Mouse (Mus musculus) midbrain, embryonic 15.5 days (tissue): Measurements from ENCODE around the gene Ccdc71. TPM values are rescaled to one million over a fixed set of nuclear protein-coding genes. Genes with fewer than 3 reads are reported as not detected.

Experiments
- ATAC-seq: fragments of 200-750 bp; cut with Nextera tagmentation; replicated peaks from 2 replicates; pipeline ENCODE4 v1.8.0; 2017; ENCODE audit warnings: moderate TSS enrichment
- H3K27ac ChIP-seq: fragments of 300-500 bp; sonication (generic); 2 replicates; pipeline ENCODE4 v1.5.1; 2015; ENCODE audit warnings: mild to moderate bottlenecking, inconsistent platforms
- H3K27me3 ChIP-seq: fragments of 300-500 bp; sonication (generic); replicated peaks from 2 replicates; pipeline ENCODE4 v1.6.1; 2015; ENCODE audit warnings: inconsistent platforms
- H3K36me3 ChIP-seq: fragments of 300-500 bp; sonication (generic); replicated peaks from 2 replicates; pipeline ENCODE4 v1.6.1; 2015; ENCODE audit warnings: inconsistent platforms
- H3K4me1 ChIP-seq: fragments of 300-500 bp; sonication (generic); 2 replicates; pipeline ENCODE4 v1.6.1; 2015; ENCODE audit warnings: inconsistent platforms
- H3K4me2 ChIP-seq: fragments of 300-500 bp; sonication (generic); 2 replicates; pipeline ENCODE4 v1.6.1; 2015; ENCODE audit warnings: inconsistent platforms, mild to moderate bottlenecking, moderate library complexity
- H3K4me3 ChIP-seq: fragments of 300-500 bp; sonication (generic); 2 replicates; pipeline ENCODE4 v1.5.1; 2015; ENCODE audit warnings: mild to moderate bottlenecking, inconsistent platforms
- H3K9ac ChIP-seq: fragments of 300-500 bp; sonication (generic); 2 replicates; pipeline ENCODE4 v1.6.1; 2015; ENCODE audit warnings: mild to moderate bottlenecking, inconsistent platforms
- H3K9me3 ChIP-seq: fragments of 300-500 bp; sonication (generic); 2 replicates; pipeline ENCODE4 v1.6.1; 2016; ENCODE audit warnings: inconsistent platforms
- WGBS: fragments of 180-500 bp; shearing (Covaris S2); methylation state at CpG from one replicate; pipeline ENCODE4 v1.1.7; 2015; ENCODE audit warnings: mixed read lengths; 5-methylcytosine and 5-hydroxymethylcytosine counted together
- polyA plus RNA-seq: library from polyadenylated mRNA; unstranded; fragments of >200 nt; fragmentation: Nextera tagmentation; extraction: Ambion mirVana; gene quantifications from 2 replicates; pipeline ENCODE4 v1.2.1, GENCODE M21; 2015

Gene Ccdc71
- polyA plus RNA-seq, 1 experiment from 2014 or later: 71.4 TPM

DNA sequence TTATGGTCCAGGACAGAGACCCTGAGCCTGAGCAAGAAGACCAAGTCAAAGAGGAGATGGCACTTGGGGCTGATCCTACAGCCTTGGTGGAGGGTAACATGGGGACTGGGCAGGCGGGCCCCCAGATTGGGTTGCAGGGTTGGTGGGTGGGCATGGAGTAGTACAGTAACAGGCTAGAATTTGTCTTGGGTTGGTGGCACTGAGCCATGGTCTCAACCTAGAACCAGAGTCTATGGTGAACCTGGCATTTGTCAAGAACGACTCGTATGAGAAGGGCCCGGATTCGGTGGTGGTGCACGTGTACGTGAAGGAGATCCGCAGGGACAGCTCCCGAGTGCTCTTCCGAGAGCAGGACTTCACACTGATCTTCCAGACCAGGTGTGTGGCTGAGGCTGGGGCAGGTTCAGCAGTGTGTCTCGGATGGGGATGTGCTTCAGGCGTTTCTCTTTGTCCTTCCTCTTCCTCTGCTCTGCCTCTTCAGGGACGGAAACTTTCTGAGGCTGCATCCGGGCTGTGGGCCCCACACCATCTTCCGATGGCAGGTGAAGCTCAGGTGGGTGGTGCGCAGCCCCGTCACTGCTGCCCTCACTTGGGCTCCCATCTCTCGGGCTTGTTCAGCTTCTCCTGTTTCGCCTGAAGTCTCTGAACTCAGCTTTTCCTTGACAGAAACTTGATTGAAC lies 34.0 kb downstream of the Ccdc71 start:
- ATAC-seq: no peak
- whole genome bisulfite sequencing: 95% methylated on average over 19 of the region's 19 CpGs
- no peaks in the 10 kb centered on the region for H3K9me3 ChIP-seq
- H3K36me3 ChIP-seq: peaks cover 64% of the 10 kb centered on the region
- H3K4me2 ChIP-seq: no peak overlapping the region
- H3K4me1 ChIP-seq: peaks cover 25% of the 10 kb centered on the region
- no peak overlapping the region for H3K9ac ChIP-seq
- H3K27ac ChIP-seq: no peak overlapping the region
- H3K4me3 ChIP-seq: no peak overlapping the region
- H3K27me3 ChIP-seq: no peaks in the 10 kb centered on the region

DNA sequence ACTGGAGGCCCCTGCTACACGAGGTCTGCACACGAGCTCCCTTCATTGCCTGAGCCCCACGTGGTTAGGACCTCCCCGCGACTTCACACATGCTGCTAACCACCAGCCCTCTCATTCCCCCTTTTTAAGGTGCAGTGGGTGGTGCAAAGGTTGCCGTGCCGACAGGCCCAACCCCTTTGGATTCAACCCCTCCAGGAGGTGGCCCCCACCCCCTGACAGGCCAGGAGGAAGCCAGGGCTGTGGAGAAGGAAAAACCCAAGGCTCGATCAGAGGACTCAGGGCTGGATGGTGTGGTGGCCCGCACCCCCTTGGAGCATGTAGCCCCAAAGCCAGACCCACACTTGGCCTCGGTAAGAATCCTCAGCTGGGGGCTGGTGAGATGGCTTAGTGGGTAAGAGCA lies 34.6 kb downstream of the Ccdc71 start:
- Histone ChIP-seq H3K9ac (no peak overlapping the region), H3K27me3 (no peaks in the 10 kb centered on the region), H3K36me3 (peaks cover 70% of the 10 kb centered on the region), H3K4me2 (no peak overlapping the region), H3K9me3 (no peaks in the 10 kb centered on the region), H3K4me3 (no peak overlapping the region), H3K4me1 (peaks cover 21% of the 10 kb centered on the region), H3K27ac (no peak overlapping the region)
- WGBS: 83% methylated on average over 10 of the region's 10 CpGs
- ATAC-seq: no peak

DNA sequence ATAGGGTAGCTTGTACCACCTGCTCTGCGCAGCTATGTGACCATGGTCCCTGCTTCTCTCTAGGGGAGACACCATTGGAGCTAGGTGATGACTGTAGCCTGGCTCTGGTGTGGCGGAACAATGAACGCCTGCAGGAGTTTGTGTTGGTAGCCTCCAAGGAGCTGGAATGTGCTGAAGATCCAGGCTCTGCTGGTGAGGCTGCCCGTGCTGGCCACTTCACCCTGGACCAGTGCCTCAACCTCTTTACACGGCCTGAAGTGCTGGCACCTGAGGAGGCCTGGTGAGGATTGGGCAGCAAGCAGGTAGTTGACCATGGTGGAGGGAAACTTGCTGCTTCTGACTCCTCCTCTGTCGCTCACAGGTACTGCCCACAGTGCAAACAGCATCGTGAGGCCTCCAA lies 38.9 kb downstream of the Ccdc71 start:
- H3K4me1 ChIP-seq: no peaks in the 10 kb centered on the region
- H3K4me2 ChIP-seq: no peak overlapping the region
- ATAC-seq: no peak
- no peak overlapping the region for H3K27ac ChIP-seq
- no peaks in the 10 kb centered on the region for H3K9me3 ChIP-seq
- peaks cover 83% of the 10 kb centered on the region for H3K36me3 ChIP-seq
- H3K4me3 ChIP-seq: no peak overlapping the region
- no peak overlapping the region for H3K9ac ChIP-seq
- H3K27me3 ChIP-seq: no peaks in the 10 kb centered on the region
- 97% methylated on average over 7 of the region's 7 CpGs for WGBS

DNA sequence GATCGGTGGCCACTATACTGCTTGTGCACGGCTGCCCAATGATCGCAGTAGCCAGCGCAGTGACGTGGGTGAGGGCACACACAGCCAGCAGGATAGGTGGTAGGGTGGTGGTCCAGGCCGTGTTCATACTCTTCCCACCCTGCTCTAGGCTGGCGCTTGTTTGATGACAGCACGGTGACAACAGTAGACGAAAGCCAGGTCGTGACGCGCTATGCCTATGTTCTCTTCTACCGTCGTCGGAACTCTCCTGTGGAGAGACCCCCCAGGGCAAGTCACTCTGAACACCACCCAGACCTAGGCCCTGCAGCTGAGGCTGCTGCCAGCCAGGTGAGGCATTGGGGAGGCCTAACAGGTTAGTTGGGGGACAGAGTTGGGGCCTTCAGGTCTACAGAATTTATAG lies 39.6 kb downstream of the Ccdc71 start:
- WGBS: 96% methylated on average over 15 of the region's 15 CpGs
- ATAC-seq: no peak
- Histone ChIP-seq H3K9me3 (no peaks in the 10 kb centered on the region), H3K27me3 (no peaks in the 10 kb centered on the region), H3K4me3 (no peak overlapping the region), H3K4me2 (no peak overlapping the region), H3K36me3 (peaks cover 76% of the 10 kb centered on the region), H3K9ac (no peak overlapping the region), H3K27ac (no peak overlapping the region), H3K4me1 (no peaks in the 10 kb centered on the region)

DNA sequence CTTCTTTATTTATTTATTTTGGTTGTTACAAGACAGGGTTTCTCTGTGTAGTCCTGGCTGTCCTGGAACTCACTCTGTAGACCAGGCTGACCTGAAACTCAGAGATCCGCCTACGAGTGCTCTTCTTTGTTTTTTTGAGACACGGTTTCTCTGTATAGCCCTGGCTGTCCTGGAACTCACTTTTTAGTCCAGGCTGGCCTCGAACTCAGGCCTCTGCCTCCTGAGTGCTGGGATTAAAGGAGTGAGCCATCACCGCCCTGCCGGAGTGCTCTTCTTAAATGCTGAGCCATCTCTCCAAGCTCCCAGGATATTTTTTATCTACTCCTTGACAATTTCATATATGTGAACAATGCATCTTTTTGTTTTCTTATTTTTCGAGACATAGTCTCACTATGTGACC lies 46.6 kb downstream of the Ccdc71 start:
- Histone ChIP-seq H3K27ac (peak overlapping the region; percentile 87; the same call in 1 of the 2 replicates), H3K36me3 (peaks cover 22% of the 10 kb centered on the region; the same call in 1 of the 2 replicates), H3K4me2 (peak overlapping the region; percentile 94), H3K9ac (no peak overlapping the region), H3K4me1 (peaks cover 19% of the 10 kb centered on the region), H3K9me3 (no peaks in the 10 kb centered on the region), H3K4me3 (peak overlapping the region; percentile 76), H3K27me3 (no peaks in the 10 kb centered on the region)
- ATAC-seq: no peak
- WGBS: 89% methylated on average over 7 of the region's 7 CpGs

DNA sequence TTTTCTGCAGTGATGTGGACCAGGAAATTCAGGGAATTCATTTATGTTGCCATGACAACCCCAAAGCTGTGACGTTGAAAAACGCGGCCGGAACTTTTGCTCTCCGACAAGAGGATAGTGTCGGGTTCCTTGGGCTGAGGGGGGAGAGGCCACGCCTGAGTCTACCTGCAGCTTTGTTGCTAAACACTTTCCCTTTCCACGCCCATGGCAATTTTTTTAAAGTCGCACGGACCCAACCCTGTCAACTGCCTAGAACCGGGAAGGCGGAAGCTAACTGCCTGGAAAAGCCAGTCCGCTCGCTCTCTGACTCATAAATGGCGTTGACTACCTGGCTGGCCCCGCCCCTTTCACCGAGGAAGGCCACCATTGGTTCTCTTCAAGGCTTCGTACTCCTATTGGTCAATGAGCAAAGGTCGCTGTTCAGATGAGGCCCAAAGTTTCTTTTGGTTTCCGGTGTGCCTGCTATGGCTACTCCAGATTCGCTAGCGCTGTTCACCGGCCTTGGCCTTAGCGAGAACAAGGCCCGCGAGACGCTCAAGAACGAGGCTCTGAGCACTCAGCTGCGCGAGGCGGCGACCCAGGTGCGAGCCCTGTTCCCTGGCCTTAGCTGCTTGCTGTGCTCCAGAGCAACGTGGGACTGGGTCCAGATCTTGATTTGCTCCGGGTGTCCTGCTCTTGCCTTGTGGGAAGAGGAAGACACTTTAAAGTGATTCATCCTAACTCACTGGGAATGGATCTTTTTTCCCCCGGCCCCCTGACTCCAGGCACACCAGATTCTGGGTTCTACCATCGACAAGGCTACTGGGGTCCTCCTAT lies 47.5 kb downstream of the Ccdc71 start, which contains the start of gene Qars:
Gene Qars, plus strand, starts transcription at position 88 of the 816 bp plus-strand sequence.
- H3K9ac ChIP-seq: peak within 1 kb of the TSS; percentile 71
- peak within 1 kb of the TSS; percentile 87 for H3K27ac ChIP-seq
- H3K27me3 ChIP-seq: no peaks in the 10 kb centered on the region
- no peaks in the 10 kb centered on the region for H3K9me3 ChIP-seq
- H3K4me2 ChIP-seq: peak within 1 kb of the TSS; percentile 94
- H3K4me3 ChIP-seq: peak within 1 kb of the TSS; percentile 76
- peak; percentile 98 for ATAC-seq
- H3K36me3 ChIP-seq: peaks cover 24% of the 10 kb centered on the region; the same call in 1 of the 2 replicates
- H3K4me1 ChIP-seq: peaks cover 19% of the 10 kb centered on the region
- under 1% methylated on average over 37 of the region's 37 CpGs for WGBS

DNA sequence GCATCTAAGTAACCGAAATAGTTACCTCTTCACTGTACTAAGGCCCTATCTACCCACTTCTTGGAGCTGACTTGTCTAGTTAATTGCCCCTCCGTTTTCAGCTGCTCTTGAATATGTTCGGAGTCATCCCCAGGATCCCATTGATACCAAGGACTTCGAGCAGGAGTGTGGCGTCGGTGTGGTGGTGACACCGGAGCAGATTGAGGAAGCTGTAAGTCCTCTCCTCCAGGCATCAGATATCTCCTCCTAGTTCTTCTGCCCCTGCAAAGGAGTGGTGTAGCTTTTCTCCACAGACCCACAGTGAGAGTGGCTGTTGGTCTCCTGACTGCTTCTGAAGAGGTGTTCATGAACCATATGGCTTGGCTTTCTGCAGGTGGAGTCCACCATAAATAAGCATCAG lies 48.4 kb downstream of the Ccdc71 start:
- Histone ChIP-seq H3K27me3 (no peaks in the 10 kb centered on the region), H3K36me3 (peaks cover 33% of the 10 kb centered on the region), H3K9ac (peak overlapping the region; percentile 71; the same call in 1 of the 2 replicates), H3K9me3 (no peaks in the 10 kb centered on the region), H3K4me2 (peak overlapping the region; percentile 94), H3K27ac (no peak overlapping the region), H3K4me3 (peak overlapping the region; percentile 76), H3K4me1 (peaks cover 19% of the 10 kb centered on the region)
- ATAC-seq: no peak
- WGBS: 91% methylated on average over 7 of the region's 7 CpGs

Other genes starting within 250 kb of the Ccdc71 start
- gene Dag1, start 196.6 kb upstream of the Ccdc71 start, polyA plus RNA-seq: 69.3 and 75.5 TPM in 2 replicates
- gene Nicn1, start 170.1 kb upstream of the Ccdc71 start, polyA plus RNA-seq: 129 and 149 TPM in 2 replicates
- 28.9 and 32.1 TPM in 2 replicates for gene Amt, start 163.7 kb upstream of the Ccdc71 start, polyA plus RNA-seq
- gene Rhoa, start 154.4 kb upstream of the Ccdc71 start, polyA plus RNA-seq: 251 and 257 TPM in 2 replicates
- gene Tcta, start 154.4 kb upstream of the Ccdc71 start, polyA plus RNA-seq: 51.4 and 54.9 TPM in 2 replicates
- gene Gpx1, start 121.6 kb upstream of the Ccdc71 start, polyA plus RNA-seq: 413 and 429 TPM in 2 replicates
- 149 and 151 TPM in 2 replicates for gene Usp4, start 112.7 kb upstream of the Ccdc71 start, polyA plus RNA-seq
- gene 1700102P08Rik, start 67.7 kb upstream of the Ccdc71 start, polyA plus RNA-seq: 2.4 and 2.7 TPM in 2 replicates
- gene Ccdc36, start 32.0 kb upstream of the Ccdc71 start, polyA plus RNA-seq: 1.7 and 1.8 TPM in 2 replicates
- gene BC048562, start 24.0 kb upstream of the Ccdc71 start, polyA plus RNA-seq: not detected in 2 replicates
- gene Klhdc8b, start 1.1 kb downstream of the Ccdc71 start, polyA plus RNA-seq: 82.8 and 87.3 TPM in 2 replicates
- gene Lamb2, start 19.2 kb downstream of the Ccdc71 start, polyA plus RNA-seq: 19.1 and 22.7 TPM in 2 replicates
- gene Usp19, start 30.1 kb downstream of the Ccdc71 start, polyA plus RNA-seq: 87.1 and 94.3 TPM in 2 replicates
- 64.0 and 64.6 TPM in 2 replicates for gene Qars, start 47.2 kb downstream of the Ccdc71 start, polyA plus RNA-seq
- gene Qrich1, start 56.3 kb downstream of the Ccdc71 start, polyA plus RNA-seq: 132 and 133 TPM in 2 replicates
- 101 TPM in 2 replicates for gene Impdh2, start 99.8 kb downstream of the Ccdc71 start, polyA plus RNA-seq
- gene Ndufaf3, start 106.9 kb downstream of the Ccdc71 start, polyA plus RNA-seq: 75.2 and 76.8 TPM in 2 replicates
- gene Dalrd3, start 109.4 kb downstream of the Ccdc71 start, polyA plus RNA-seq: 336 and 351 TPM in 2 replicates
- gene Wdr6, start 118.2 kb downstream of the Ccdc71 start, polyA plus RNA-seq: 404 and 429 TPM in 2 replicates
- gene P4htm, start 137.1 kb downstream of the Ccdc71 start, polyA plus RNA-seq: 32.7 and 38.5 TPM in 2 replicates
- 51.7 and 53.3 TPM in 2 replicates for gene Arih2, start 188.9 kb downstream of the Ccdc71 start, polyA plus RNA-seq
- gene Slc25a20, start 201.6 kb downstream of the Ccdc71 start, polyA plus RNA-seq: 43.2 and 45.1 TPM in 2 replicates
- gene Prkar2a, start 228.8 kb downstream of the Ccdc71 start, polyA plus RNA-seq: 67.7 and 68.4 TPM in 2 replicates